Mouse (Mus musculus) stomach, embryonic 14.5 days (tissue): ENCODE results near the gene Ube2v1. TPM values are rescaled to one million over a fixed set of nuclear protein-coding genes. Genes with fewer than 3 reads are reported as not detected.
A peak's percentile ranks its signal among the peaks of the same experiment; 100 is the strongest.

ENCODE experiments used
- ATAC-seq: fragments of 200-750 bp; cut with Nextera tagmentation; 2 replicates; pipeline ENCODE4 v1.8.0; 2017; ENCODE audit warnings: low read depth, moderate TSS enrichment; ENCODE audit not compliant: insufficient number of reproducible peaks, insufficient read depth, low FRiP score
- H3K27ac ChIP-seq: fragments of 300-500 bp; sonication (generic); 2 replicates; pipeline ENCODE4 v1.5.1; 2014; ENCODE audit warnings: mild to moderate bottlenecking, low read length, moderate library complexity, mixed read lengths
- H3K27me3 ChIP-seq: fragments of 300-500 bp; sonication (generic); 2 replicates; pipeline ENCODE4 v1.6.1; 2014; ENCODE audit warnings: low read length, control low read depth, mixed read lengths; ENCODE audit not compliant: control insufficient read depth, insufficient read depth
- H3K36me3 ChIP-seq: fragments of 300-500 bp; sonication (generic); 2 replicates; pipeline ENCODE4 v1.6.1; 2014; ENCODE audit warnings: mild to moderate bottlenecking, control low read depth, low read length, moderate library complexity, mixed read lengths; ENCODE audit not compliant: control insufficient read depth, insufficient read depth
- H3K4me1 ChIP-seq: fragments of 300-500 bp; sonication (generic); 2 replicates; pipeline ENCODE4 v1.6.1; 2014; ENCODE audit warnings: low read length, control low read depth, mixed read lengths; ENCODE audit not compliant: control insufficient read depth, insufficient read depth
- H3K4me2 ChIP-seq: fragments of 300-500 bp; sonication (generic); replicated peaks from 2 replicates; pipeline ENCODE4 v1.6.1; 2014; ENCODE audit warnings: low read depth, low read length, control low read depth
- H3K4me3 ChIP-seq: fragments of 300-500 bp; sonication (generic); 2 replicates; pipeline ENCODE4 v1.5.1; 2014; ENCODE audit warnings: low read depth, low read length, control low read depth
- H3K9ac ChIP-seq: fragments of 300-500 bp; sonication (generic); replicated peaks from 2 replicates; pipeline ENCODE4 v1.6.1; 2014; ENCODE audit warnings: low read depth, mild to moderate bottlenecking, control low read depth, low read length, moderate library complexity, mixed read lengths
- H3K9me3 ChIP-seq: fragments of 300-500 bp; sonication (generic); 2 replicates; pipeline ENCODE4 v1.6.1; 2016; ENCODE audit warnings: low read depth, low read length, control low read depth; ENCODE audit not compliant: control insufficient read depth
- WGBS: fragments of 180-500 bp; shearing (Covaris S2); extraction: QIAGEN DNeasy Blood & Tissue Kit; methylation state at CpG from one replicate; pipeline ENCODE4 v1.1.7; 2014; 5-methylcytosine and 5-hydroxymethylcytosine counted together
- polyA plus RNA-seq: library from polyadenylated mRNA; unstranded; fragments of >200 nt; fragmentation: Nextera tagmentation; extraction: Ambion mirVana; gene quantifications from 2 replicates; pipeline ENCODE4 v1.2.1, GENCODE M21; 2014

Gene Ube2v1
- polyA plus RNA-seq, 1 experiment from 2014 or later, result 252 TPM

DNA sequence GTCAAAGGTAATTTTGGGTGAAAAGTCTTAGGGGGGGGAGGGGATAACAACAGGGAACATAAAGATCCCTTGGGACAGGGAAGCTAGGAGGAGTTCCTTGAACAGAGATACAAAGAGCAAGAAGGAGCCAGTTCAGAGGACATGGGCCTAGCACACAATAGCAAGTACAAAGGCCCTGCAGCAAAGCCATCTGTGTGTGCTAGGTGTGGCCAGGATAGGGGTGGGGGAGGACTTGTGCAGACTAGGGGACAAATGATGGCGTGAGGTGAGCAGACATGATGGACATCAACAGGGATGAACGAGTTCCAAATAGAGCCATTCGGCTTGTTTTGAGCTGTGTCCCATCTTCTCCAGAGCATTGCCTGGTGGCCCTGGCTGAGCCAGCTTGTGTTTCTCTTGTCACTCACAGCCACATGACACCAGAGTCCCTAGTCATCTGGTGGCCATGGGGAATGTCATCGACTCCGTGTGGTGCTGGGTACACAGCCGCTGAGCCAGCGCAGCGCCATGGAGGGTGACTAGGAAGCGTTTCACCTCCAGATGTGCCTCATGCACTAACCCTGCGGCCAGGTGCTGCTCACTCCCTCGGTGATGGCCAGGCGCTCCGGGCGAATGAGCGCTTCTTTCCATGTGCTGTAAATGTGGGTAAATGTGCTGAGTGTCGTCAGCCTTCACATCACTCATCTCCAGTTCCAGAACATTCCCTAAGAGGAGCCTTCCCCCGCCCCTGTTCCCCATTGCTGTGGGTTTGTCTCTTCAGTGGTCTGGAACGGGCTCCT, 60.3 kb downstream of the Ube2v1 start:
- Histone ChIP-seq H3K9me3 (no peaks in the 10 kb centered on the region), H3K4me2 (no peak overlapping the region), H3K27ac (no peak overlapping the region), H3K9ac (no peak overlapping the region), H3K4me3 (no peak overlapping the region), H3K36me3 (no peaks in the 10 kb centered on the region), H3K4me1 (0 out of 2 replicates have a peak, but pooled peaks cover 3% of the 10 kb centered on the region), H3K27me3 (no peaks in the 10 kb centered on the region)
- ATAC-seq, result no peak
- 81% methylated on average over 18 of the region's 18 CpGs for WGBS

DNA sequence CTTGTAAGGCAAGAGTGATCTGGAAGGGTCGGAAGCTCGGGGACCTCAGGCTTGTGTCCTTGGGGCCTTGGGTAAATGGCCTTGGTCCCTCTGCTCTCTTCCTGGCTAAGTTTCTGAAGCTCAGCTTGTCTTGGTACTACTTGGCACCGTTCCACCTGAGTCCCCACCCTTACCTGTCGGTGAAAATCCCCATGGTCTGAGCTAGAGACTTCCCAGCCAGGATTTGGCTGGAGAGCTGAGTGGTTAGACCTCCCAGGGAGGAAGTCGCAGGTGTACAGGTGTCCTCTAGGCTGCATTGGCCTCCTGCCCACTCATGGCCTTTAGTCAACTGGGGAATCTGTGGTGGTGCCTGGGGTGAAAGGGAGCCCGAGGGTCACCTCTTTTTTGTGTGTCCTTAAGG, 61.1 kb downstream of the Ube2v1 start:
- Histone ChIP-seq H3K27ac (no peak overlapping the region), H3K36me3 (no peaks in the 10 kb centered on the region), H3K9me3 (no peaks in the 10 kb centered on the region), H3K4me3 (no peak overlapping the region), H3K9ac (no peak overlapping the region), H3K27me3 (no peaks in the 10 kb centered on the region), H3K4me2 (no peak overlapping the region), H3K4me1 (0 out of 2 replicates have a peak, but pooled peaks cover 5% of the 10 kb centered on the region)
- WGBS, result 85% methylated on average over 6 of the region's 6 CpGs
- no peak for ATAC-seq

DNA sequence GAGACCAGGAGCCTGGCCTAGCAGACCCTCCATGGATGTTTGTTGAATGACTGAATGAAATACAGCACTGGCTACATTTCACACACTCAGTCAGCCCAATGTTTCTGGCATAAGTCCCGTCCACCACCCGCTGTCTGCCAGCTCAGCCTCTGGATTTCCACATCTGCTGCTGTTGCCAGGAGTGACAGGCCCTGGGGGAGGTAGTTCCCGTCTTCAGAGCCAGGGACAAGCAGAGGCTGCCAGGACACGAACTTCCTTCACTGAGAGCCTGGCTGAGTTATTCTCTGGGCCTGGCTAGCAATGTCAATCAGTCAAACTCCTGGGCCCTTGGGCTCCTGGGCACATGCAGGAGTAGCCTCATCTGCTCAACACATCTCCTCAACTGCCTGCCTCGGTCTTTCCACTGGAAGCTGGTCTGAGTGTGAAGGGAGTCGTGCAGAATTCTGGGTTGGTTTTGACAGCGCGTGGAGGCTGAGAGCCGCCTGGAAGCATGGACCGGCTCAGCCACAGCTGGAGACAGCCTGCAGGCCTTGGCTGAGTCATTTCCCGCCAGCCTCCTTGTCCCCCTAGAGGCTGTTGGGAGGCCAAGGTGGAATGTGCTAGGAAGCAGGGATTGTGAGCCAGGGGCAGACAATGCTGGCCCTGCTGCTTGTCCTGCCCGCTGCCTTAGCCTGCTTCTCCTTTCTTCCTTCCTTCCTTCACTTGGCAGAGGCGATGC, 61.8 kb downstream of the Ube2v1 start:
- Histone ChIP-seq H3K4me3 (no peak overlapping the region), H3K9ac (no peak overlapping the region), H3K27me3 (no peaks in the 10 kb centered on the region), H3K36me3 (no peaks in the 10 kb centered on the region), H3K4me2 (no peak overlapping the region), H3K9me3 (no peaks in the 10 kb centered on the region), H3K4me1 (peaks cover 10% of the 10 kb centered on the region), H3K27ac (peak overlapping the region; percentile 52; the same call in 1 of the 2 replicates)
- WGBS, result 64% methylated on average over 13 of the region's 13 CpGs
- ATAC-seq, result no peak

DNA sequence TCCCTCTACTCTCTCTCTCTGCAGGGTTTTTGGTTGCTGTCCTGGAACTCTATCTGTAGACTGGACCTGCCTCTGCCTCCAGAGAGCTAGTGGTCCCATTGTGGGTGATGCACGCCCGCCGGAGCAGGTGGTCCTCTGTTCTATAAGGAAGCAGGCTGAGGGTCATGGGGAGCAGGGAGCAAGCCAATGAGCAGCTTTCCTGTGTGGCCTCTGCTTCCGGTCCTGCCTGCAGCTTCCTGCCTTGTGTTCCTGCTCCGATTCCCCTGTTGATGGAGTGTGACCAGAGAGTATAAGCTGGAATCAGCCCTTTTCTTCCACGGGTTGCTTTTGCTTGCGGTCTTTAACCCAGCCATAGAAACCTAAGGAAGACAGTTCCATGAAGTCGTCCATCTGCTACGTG, 63.8 kb downstream of the Ube2v1 start:
- Histone ChIP-seq H3K4me1 (peaks cover 28% of the 10 kb centered on the region), H3K9me3 (no peaks in the 10 kb centered on the region), H3K27ac (no peak overlapping the region), H3K4me2 (no peak overlapping the region), H3K9ac (no peak overlapping the region), H3K36me3 (no peaks in the 10 kb centered on the region), H3K4me3 (no peak overlapping the region), H3K27me3 (no peaks in the 10 kb centered on the region)
- ATAC-seq, result no peak
- WGBS, result 80% methylated on average over 9 of the region's 9 CpGs

DNA sequence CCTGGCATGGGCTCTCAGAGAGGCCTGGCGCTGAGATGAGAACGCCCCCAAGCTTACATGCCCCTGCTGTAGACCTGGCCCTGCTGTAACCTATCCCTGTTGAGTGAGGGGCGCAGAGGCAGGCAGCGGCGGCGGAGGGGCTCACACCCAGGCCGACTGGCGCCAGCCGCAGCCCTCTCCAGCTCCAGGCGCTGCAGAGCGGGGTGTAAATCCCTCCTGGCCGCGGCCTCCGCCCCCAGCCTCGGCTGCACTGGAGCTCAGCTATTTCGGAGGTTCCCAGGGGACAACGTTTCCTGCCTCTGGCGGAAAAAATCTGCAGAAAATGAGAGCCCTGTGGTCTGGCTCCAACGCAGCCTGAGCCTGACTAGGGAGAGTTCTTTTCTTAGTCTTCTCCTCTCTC, 66.2 kb downstream of the Ube2v1 start:
- Histone ChIP-seq H3K4me1 (peaks cover 28% of the 10 kb centered on the region), H3K9me3 (no peaks in the 10 kb centered on the region), H3K27ac (peak overlapping the region; percentile 83), H3K9ac (no peak overlapping the region), H3K4me2 (peak overlapping the region; percentile 31), H3K4me3 (no peak overlapping the region), H3K36me3 (no peaks in the 10 kb centered on the region), H3K27me3 (no peaks in the 10 kb centered on the region)
- WGBS, result 16% methylated on average over 19 of the region's 19 CpGs
- peak; percentile 20; the same call in 1 of the 2 replicates for ATAC-seq

DNA sequence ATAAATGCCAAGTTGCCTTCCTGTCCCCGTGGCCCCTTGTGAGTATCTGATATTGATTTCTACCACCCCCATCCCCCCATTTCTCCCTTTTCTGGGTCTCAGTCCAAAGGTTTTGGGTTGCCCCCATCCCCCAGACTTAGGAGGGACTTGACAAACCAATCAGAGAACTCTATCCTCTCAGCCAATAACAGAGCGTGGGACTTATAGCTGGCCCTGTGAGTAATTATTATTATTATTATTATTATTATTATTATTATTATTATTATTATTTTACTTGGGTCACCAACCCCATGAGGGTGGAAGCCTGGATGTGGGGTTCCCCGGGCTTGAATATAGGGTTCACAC, 66.6 kb downstream of the Ube2v1 start:
- H3K4me3 ChIP-seq, result no peak overlapping the region
- H3K27me3 ChIP-seq, result no peaks in the 10 kb centered on the region
- H3K9me3 ChIP-seq, result no peaks in the 10 kb centered on the region
- H3K9ac ChIP-seq, result no peak overlapping the region
- ATAC-seq, result no peak
- H3K4me2 ChIP-seq, result peak overlapping the region; percentile 31; the same call in 1 of the 2 replicates
- H3K27ac ChIP-seq, result peak overlapping the region; percentile 83
- no peaks in the 10 kb centered on the region for H3K36me3 ChIP-seq
- peaks cover 26% of the 10 kb centered on the region for H3K4me1 ChIP-seq
- 61% methylated on average over 3 of the region's 3 CpGs for WGBS

DNA sequence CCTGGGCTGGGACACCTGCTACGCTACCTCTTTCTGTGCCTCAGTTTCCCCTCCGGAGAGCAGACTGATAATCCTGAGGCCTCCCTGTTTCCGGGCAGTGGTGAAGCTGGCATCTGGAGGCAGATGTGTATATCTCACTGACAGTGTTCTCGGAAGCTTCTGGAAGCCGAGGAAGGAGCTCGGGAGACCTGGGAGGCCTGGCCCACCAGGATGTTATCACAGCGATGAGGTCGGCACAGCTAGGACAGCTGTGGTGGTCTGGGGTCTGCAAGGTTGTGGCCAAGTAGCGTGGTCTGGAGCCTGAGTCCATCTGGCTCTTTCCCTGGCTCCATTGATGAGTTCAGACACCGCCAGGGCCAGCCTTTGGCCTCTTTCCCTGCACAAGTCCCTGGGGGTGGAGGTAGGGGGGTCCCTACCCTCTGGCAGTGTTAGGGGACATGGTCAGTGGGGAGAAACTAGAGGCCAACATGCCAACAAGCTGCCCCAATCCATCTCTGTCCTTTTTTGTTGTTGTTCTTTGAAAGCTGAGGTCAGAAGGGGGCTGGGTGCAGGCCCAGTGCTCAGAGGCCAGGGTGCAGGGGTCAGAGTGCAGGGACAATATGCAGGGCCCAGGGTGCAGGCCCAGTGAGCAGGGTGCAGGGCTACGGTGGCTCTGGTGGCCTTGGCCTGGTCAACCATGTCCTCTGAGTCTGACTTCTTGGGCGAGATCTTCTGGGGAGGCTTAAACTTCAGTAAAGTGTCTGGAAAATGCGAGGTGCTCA, 67.2 kb downstream of the Ube2v1 start:
- no peak for ATAC-seq
- Histone ChIP-seq H3K4me1 (peaks cover 27% of the 10 kb centered on the region), H3K9ac (no peak overlapping the region), H3K9me3 (no peaks in the 10 kb centered on the region), H3K4me3 (no peak overlapping the region), H3K27ac (no peak overlapping the region; the same call in 1 of the 2 replicates), H3K4me2 (no peak overlapping the region), H3K36me3 (no peaks in the 10 kb centered on the region), H3K27me3 (no peaks in the 10 kb centered on the region)
- WGBS, result 78% methylated on average over 13 of the region's 13 CpGs

DNA sequence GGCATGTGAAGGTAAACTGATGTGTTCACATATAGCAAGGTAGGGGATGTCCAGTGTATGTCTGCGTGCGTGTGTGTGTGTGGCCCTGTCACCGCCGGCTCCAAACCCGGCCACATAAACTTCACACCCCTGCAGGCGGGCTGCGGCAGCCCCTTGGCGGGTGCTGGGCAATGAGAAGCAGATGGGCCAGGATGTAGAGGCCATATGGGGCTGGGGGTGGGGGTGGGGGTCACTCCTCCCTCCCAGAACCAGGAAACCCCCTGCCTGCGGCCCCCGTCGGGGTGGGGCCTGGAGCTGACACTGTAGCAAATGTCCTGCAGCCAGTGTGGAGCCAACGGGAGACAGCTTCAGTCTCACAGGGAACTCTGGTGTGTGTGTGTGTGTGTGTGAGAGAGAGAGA, 68.2 kb downstream of the Ube2v1 start:
- WGBS, result 38% methylated on average over 12 of the region's 12 CpGs
- H3K4me3 ChIP-seq, result no peak overlapping the region
- peaks cover 33% of the 10 kb centered on the region for H3K4me1 ChIP-seq
- no peaks in the 10 kb centered on the region for H3K36me3 ChIP-seq
- 0 out of 2 replicates have a peak overlapping the region, but pooled peaks have one; percentile 52 for H3K27ac ChIP-seq
- H3K4me2 ChIP-seq, result no peak overlapping the region
- ATAC-seq, result peak; percentile 48; the same call in 1 of the 2 replicates
- H3K27me3 ChIP-seq, result no peaks in the 10 kb centered on the region
- H3K9ac ChIP-seq, result no peak overlapping the region
- no peaks in the 10 kb centered on the region for H3K9me3 ChIP-seq
